Mouse (Mus musculus) liver, postnatal 0 days (tissue): Measurements from ENCODE around the gene Psmd8. TPM values are rescaled to one million over a fixed set of nuclear protein-coding genes. Genes with fewer than 3 reads are reported as not detected.

Experiments used
- ATAC-seq: fragments of 200-750 bp; cut with Nextera tagmentation; 2 replicates; pipeline ENCODE4 v1.8.0; 2017; ENCODE audit warnings: mild to moderate bottlenecking, moderate library complexity
- DNase-seq: peaks from one replicate; pipeline ENCODE4 v3.0.0-alpha.2; 2016
- H3K27ac ChIP-seq: fragments of 300-500 bp; sonication (generic); 2 replicates; pipeline ENCODE4 v1.5.1; 2014; ENCODE audit warnings: antibody characterized with exemption, moderate library complexity, mild to moderate bottlenecking, low read depth
- H3K27me3 ChIP-seq: fragments of 300-500 bp; sonication (generic); 2 replicates; pipeline ENCODE4 v1.6.1; 2014; ENCODE audit warnings: low read length, control low read depth, mixed read lengths; ENCODE audit not compliant: insufficient read depth
- H3K36me3 ChIP-seq: fragments of 300-500 bp; sonication (generic); replicated peaks from 2 replicates; pipeline ENCODE4 v1.6.1; 2014; ENCODE audit warnings: mild to moderate bottlenecking, control low read depth, low read length, moderate library complexity, mixed read lengths; ENCODE audit not compliant: insufficient read depth
- H3K4me1 ChIP-seq: fragments of 300-500 bp; sonication (generic); 2 replicates; pipeline ENCODE4 v1.6.1; 2014; ENCODE audit warnings: antibody characterized with exemption, mild to moderate bottlenecking, control low read depth; ENCODE audit not compliant: insufficient read depth
- H3K4me2 ChIP-seq: fragments of 300-500 bp; sonication (generic); 2 replicates; pipeline ENCODE4 v1.6.1; 2014; ENCODE audit warnings: low read depth, mild to moderate bottlenecking, low read length, moderate library complexity, mixed read lengths
- H3K4me3 ChIP-seq: fragments of 300-500 bp; sonication (generic); 2 replicates; pipeline ENCODE4 v1.5.1; 2014; ENCODE audit warnings: low read depth, low read length
- H3K9ac ChIP-seq: fragments of 300-500 bp; sonication (generic); replicated peaks from 2 replicates; pipeline ENCODE4 v1.6.1; 2014; ENCODE audit warnings: mild to moderate bottlenecking, moderate library complexity
- H3K9me3 ChIP-seq: fragments of 300-500 bp; sonication (generic); 2 replicates; pipeline ENCODE4 v1.6.1; 2016; ENCODE audit warnings: mild to moderate bottlenecking, control low read depth, low read length, mixed read lengths
- CTCF ChIP-seq: sonication (generic); IDR thresholded peaks from 2 replicates; pipeline ENCODE4 v1.5.1; 2016; ENCODE audit warnings: antibody characterized with exemption, low read depth
- EP300 ChIP-seq: IDR thresholded peaks from 2 replicates; pipeline ENCODE4 v1.6.1; 2016; ENCODE audit warnings: antibody characterized with exemption, low read depth, mild to moderate bottlenecking
- WGBS: fragments of 180-500 bp; shearing (Covaris S2); extraction: QIAGEN DNeasy Blood & Tissue Kit; methylation state at CpG from one replicate; pipeline ENCODE4 v1.1.7; 2014; ENCODE audit not compliant: insufficient replicate concordance; 5-methylcytosine and 5-hydroxymethylcytosine counted together
- polyA plus RNA-seq: library from polyadenylated mRNA; unstranded; fragments of >200 nt; fragmentation: Nextera tagmentation; extraction: Ambion mirVana; gene quantifications from 2 replicates; pipeline ENCODE4 v1.2.1, GENCODE M21; 2015

The Psmd8 gene
- polyA plus RNA-seq, 1 experiment from 2014 or later = 143 TPM

GRCm38 (mm10) chr7:29162750-29163525, 17.6 kb downstream of the Psmd8 start:
- TF ChIP-seq EP300 (no peak), CTCF (no peak)
- peaks cover 16% of the 10 kb centered on the region for H3K27me3 ChIP-seq
- ATAC-seq (peak; percentile 84), DNase-seq (peak; percentile 72)
- peaks cover 3% of the 10 kb centered on the region for H3K4me1 ChIP-seq
- no peak overlapping the region for H3K9ac ChIP-seq
- no peaks in the 10 kb centered on the region for H3K9me3 ChIP-seq
- H3K36me3 ChIP-seq = no peaks in the 10 kb centered on the region
- no peak overlapping the region for H3K27ac ChIP-seq
- WGBS = 27% methylated on average over 9 of the region's 9 CpGs
- no peak overlapping the region for H3K4me2 ChIP-seq
- no peak overlapping the region for H3K4me3 ChIP-seq

- DNase-seq = no peak
Observed at GRCm38 (mm10) chr7:29162294-29162693, 18.2 kb downstream of the Psmd8 start.

GRCm38 (mm10) chr7:29158264-29158663, 22.2 kb downstream of the Psmd8 start:
- H3K9ac ChIP-seq = no peak overlapping the region
- H3K4me1 ChIP-seq = peaks cover 17% of the 10 kb centered on the region
- ATAC-seq = no peak
- peaks cover 3% of the 10 kb centered on the region; the same call in 1 of the 2 replicates for H3K9me3 ChIP-seq
- DNase-seq = no peak
- TF ChIP-seq CTCF (no peak), EP300 (no peak)
- H3K36me3 ChIP-seq = peaks cover 6% of the 10 kb centered on the region; the same call in 1 of the 2 replicates
- 22% methylated on average over 5 of the region's 5 CpGs for WGBS
- H3K27ac ChIP-seq = no peak overlapping the region
- H3K27me3 ChIP-seq = peaks cover 11% of the 10 kb centered on the region
- H3K4me3 ChIP-seq = no peak overlapping the region
- no peak overlapping the region for H3K4me2 ChIP-seq

More at GRCm38 (mm10) chr7:29162294-29162693, 18.2 kb downstream of the Psmd8 start:
- Histone ChIP-seq H3K4me2 (no peak overlapping the region), H3K9ac (no peak overlapping the region), H3K36me3 (no peaks in the 10 kb centered on the region), H3K27ac (no peak overlapping the region), H3K27me3 (peaks cover 11% of the 10 kb centered on the region), H3K4me3 (no peak overlapping the region), H3K4me1 (peaks cover 3% of the 10 kb centered on the region), H3K9me3 (no peaks in the 10 kb centered on the region)
- no peak for ATAC-seq
- 67% methylated on average over 5 of the region's 5 CpGs for WGBS
- TF ChIP-seq CTCF (no peak), EP300 (no peak)

- H3K4me3 ChIP-seq = peak within 1 kb of the TSS; percentile 84
- peaks cover 11% of the 10 kb centered on the region for H3K27me3 ChIP-seq
- peak; percentile 83 for DNase-seq
- WGBS = 2% methylated on average over 64 of the region's 68 CpGs
- TF ChIP-seq CTCF = peak; percentile 54
- no peak for TF ChIP-seq EP300
- ATAC-seq = peak; percentile 84
- peaks cover 6% of the 10 kb centered on the region; the same call in 1 of the 2 replicates for H3K36me3 ChIP-seq
- H3K9ac ChIP-seq = peak within 1 kb of the TSS; percentile 85
- H3K4me1 ChIP-seq = peaks cover 14% of the 10 kb centered on the region
- H3K9me3 ChIP-seq = peaks cover 3% of the 10 kb centered on the region; the same call in 1 of the 2 replicates
- H3K4me2 ChIP-seq = peak within 1 kb of the TSS; percentile 100
- H3K27ac ChIP-seq = peak within 1 kb of the TSS; percentile 84
Observed at GRCm38 (mm10) chr7:29155838-29156782, 24.4 kb downstream of the Psmd8 start, which contains the start of gene Fam98c. Gene Fam98c (minus strand): TSS chr7:29156234.

GRCm38 (mm10) chr7:29155196-29155837, 25.2 kb downstream of the Psmd8 start:
- Histone ChIP-seq H3K27ac (peak overlapping the region; percentile 84), H3K4me2 (peak overlapping the region; percentile 100), H3K9me3 (peaks cover 3% of the 10 kb centered on the region; the same call in 1 of the 2 replicates), H3K27me3 (peaks cover 11% of the 10 kb centered on the region), H3K36me3 (peaks cover 6% of the 10 kb centered on the region; the same call in 1 of the 2 replicates), H3K9ac (peak overlapping the region; percentile 85), H3K4me1 (peaks cover 14% of the 10 kb centered on the region), H3K4me3 (peak overlapping the region; percentile 84)
- TF ChIP-seq EP300 = no peak
- TF ChIP-seq CTCF = peak; percentile 34
- WGBS = 13% methylated on average over 36 of the region's 37 CpGs
- DNase-seq = peak; percentile 92
- ATAC-seq = peak; percentile 91
